Mouse (Mus musculus): ENCODE data around the gene Mrtfa.
"Not testable (repeated sequence)": the region's sequence is repeated elsewhere in the genome, so short reads cannot be mapped to it uniquely, and the experiment has no call there.

Gene Mrtfa

DNA sequence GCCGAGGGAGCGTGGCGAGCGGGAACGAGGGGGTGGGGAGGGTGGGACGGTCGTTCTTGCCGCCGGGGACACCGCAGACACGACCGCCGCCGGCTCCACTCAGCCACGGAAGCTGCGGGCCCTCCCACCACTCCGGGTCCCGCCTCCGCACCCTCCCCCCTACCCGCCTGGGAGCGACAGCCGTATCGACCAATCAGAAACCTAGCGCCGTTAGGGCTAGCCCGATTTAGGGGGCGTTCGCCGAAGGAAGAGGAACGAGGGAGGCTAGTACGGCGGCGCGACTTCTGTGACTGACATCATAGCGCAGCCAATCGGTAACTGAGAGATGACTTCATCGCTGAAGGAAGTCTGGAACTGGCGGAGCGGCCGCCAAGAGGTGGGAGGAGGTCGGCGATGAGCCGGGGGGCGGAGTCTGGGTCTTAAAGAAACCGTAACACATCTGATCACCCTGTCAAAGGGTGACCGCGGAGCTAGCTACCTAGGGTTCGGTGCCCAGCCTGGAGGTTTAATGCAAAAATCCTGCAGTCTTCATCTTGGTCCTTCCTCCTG, at the start of gene Mrtfa:
Gene Mrtfa (minus strand): TSS at position 128 of the 549 bp plus-strand sequence.
- peak; percentile 99 for DNase-seq

GRCm38 (mm10) chr15:81239794-81240343, 49.3 kb upstream of the Mrtfa start:
- DNase-seq: no peak

DNA sequence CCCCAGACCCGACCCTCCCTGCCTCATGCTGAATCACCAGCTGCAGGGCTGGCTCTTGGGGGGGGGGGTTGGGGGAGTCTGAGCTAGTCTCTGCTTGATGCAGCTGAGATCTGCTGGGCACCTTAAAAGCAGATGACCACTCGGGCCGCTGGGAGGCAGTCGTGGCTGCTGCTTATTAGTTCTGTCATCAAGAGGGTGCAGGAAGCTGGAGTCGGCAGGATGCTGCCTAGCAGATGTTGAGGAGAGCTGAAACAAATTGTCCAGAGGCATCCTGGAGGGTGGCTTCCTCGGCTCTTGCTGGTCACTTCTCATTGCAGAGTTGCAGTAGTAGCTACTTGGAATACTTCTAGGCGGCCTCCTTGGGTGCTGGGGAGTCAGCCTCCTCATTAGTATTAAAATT, 48.7 kb upstream of the Mrtfa start:
- peak; percentile 35 for DNase-seq

- no peak for DNase-seq
Measured at GRCm38 (mm10) chr15:81237471-81237870, 46.9 kb upstream of the Mrtfa start.

DNA sequence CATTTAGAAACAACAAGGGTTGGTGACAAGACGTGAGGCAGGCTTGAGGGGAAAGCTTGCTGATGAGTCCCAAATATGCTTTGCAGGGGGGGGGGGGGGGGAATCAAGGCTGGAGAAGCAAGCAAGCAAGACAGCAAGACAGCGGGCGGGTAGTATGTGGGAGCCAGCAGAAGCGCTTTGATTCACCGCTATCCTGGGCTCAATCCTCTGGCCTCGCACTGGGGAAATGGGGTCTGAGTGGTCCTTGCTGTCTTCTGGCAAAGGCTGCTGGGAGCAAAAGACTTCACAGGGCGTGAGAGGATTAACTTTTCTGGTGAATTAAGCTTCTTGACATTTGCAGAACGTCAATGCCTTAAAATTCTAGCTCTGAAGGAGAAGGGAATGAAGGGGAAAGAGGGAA, 45.5 kb upstream of the Mrtfa start:
- DNase-seq: no peak

DNA sequence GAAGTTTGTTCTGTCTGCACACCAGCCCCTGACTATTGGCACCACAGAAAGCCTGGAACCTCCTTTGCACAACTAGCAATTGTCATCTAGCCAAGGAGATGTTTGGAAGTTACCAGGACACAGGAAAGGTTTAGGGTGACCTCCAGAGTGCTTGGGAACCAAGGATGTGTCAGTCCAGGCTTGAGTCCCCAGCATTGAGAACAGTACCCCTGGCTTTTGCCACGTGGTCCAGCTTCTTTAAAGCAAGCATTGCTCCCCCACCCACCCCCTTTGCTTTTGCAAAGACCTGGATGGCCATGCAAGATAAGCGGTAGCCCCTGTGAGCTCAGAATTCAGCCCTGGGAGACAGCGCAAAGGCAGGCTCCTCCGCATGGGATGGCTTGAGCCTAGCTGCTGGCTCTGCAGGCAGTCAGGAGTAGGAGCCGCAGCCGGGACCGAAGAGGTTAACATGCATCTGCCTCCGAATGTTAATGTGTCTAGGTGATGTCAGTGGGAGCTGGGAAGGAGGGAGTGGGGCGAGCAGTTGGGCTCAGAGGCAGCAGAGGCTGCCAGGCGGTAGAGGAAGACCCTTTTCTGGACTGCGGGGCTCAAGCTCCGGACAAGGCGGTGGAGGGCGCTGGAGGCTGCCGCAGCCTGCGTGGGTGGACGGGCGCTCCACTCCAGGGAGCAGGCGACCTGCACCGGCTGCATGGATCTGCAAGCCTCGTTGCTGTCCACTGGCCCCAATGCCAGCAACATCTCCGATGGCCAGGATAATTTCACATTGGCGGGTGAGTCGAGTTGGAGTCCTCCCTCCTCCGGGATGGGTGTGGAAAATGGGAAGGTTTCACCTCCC, 44.7 kb upstream of the Mrtfa start, which contains the start of gene Mchr1:
Gene Mchr1 (plus strand): TSS at position 414 of the 835 bp plus-strand sequence.
- DNase-seq: peak; percentile 25

DNA sequence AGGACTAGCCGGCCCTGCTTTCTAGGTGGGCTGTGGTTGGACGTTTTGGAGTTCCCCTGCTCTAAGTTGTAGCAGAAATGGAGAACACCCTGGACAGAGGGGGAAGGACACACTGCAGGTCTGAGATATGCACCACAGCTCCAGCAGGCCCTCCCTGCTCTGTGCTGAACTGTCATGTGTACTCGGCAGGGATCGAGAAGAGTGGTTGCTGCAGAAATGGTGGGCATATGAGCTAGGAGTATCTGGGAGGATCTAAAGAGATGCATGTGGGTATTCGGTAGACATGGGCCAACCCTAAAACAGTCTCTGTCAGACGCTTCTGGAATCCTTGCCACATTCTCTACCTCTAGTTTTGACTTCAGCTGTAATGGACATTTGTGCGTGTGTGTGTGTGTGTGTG, 40.8 kb upstream of the Mrtfa start:
- DNase-seq: no peak

DNA sequence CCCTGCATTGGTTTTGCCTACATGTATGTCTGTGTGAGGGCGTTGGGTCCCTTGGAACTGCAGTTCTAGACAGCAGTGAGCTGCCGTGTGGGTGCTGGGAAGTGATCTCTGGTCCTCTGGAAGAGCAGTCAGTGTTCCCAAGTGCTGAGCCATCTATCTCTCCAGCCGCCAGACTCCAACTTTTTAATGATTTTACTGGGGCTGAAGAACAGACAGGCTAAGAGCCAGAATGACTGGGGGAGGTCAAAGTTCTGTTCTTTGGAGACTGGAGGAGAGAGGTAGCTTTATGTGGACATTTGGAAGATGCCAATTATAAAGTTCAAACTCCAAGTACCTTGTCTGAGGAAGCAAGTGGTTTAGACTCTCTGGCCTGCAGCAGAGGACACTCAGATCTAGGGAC, 39.2 kb upstream of the Mrtfa start:
- DNase-seq: no peak

GRCm38 (mm10) chr15:81228258-81228657, 37.7 kb upstream of the Mrtfa start:
- no peak for DNase-seq

DNA sequence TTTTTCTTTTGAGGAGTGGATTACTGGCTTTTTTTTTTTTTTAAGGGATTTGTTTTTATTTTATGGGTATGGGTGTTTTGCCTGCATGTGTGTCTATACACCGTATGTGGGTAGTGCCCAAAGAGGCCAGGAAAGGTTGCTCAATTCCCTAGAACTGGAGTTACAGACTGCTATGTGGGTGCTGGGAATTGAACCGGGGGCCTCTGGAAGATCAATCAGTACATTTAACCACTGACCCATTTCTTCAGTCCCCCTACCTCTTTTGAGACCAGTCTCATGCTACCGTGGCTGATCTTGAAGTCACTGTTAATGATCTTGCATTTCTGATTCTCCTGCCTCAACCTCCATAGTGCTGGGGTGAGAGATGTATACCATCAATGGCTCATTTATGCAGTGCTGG, 36.7 kb upstream of the Mrtfa start:
- no peak for DNase-seq

- DNase-seq: no peak
Measured at GRCm38 (mm10) chr15:81226796-81227195, 36.2 kb upstream of the Mrtfa start.

GRCm38 (mm10) chr15:81225732-81226131, 35.2 kb upstream of the Mrtfa start:
- no peak for DNase-seq

DNA sequence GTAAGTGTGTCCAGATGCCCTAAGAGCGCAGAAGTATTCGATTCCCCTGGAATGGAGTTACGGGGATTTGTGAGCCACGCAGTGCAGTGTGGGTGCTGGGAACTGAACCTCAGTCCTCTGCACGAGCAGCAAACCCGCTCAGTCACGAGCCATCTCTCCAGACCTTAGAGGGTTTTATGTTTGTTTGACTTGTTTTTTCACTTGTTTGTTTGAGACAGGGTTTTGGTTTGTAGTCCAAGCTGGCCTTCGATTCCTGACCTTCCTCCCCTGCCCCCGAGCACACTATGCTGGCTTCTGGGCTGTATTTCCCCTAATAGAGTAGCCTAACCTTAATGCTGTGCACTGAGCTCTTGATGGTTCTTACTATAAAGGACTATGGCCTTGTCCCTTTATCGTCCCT, 34.5 kb upstream of the Mrtfa start:
- DNase-seq: no peak

DNA sequence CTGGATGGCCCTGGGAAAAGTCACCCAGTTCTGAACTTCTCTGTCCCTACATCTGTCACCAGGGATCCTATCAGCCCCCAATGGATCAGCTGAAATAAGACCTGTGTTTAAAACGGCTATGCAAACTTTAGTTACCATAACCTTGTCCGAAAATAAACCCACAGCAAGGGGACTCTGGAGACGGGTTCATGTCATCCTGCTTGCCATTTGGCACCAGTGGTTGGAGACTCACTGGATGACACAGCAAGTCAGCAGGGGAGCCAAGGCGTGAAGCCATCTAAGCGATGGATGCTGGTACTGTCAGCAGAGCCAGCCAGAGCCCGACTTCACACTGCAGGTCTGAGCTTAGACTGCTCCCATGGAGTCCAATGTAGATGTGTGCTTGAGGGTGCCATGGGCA, 30.9 kb upstream of the Mrtfa start:
- no peak for DNase-seq

GRCm38 (mm10) chr15:81220051-81220450, 29.5 kb upstream of the Mrtfa start:
- DNase-seq: not testable (repeated sequence)

DNA sequence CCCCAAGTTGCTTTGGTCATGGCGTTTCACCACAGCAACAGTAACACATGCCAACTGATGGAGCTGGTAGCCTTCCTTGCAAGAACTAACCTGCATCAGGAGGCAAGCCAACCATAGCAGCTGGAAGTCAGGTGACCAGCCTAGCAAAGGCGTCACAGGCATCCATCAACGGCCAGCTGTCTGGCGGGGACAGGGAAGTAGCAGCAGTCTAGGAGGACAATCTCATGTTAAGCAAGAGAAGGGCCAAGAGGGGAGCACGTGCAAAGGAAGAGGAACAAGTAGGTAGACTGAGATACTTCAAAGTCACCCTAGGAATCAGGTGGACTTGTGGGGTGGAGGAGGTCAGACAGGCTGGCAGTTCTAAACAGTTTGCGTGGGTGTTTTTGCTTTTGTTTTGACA, 28.5 kb upstream of the Mrtfa start:
- DNase-seq: no peak

GRCm38 (mm10) chr15:81216906-81217653, 26.5 kb upstream of the Mrtfa start:
- DNase-seq: no peak

DNA sequence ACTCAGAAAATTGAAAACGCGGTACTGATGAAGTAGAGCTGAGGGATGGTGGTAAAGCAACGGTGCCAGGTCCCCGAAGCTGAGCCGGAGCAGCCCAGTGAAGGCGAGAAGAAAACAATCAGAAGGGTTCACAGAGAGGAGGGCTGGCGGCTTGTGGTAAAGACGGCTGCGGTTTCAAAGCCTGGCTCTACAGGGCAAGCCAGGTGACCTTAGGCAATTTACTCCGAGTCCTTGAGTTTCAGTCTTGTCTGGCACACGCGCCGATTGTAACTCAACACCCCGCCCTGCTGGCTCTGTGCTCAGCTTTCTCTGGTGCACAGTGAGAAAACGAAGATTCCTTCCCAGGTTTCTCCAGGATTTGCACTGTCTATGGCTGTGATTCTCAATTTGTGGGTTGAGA, 22.4 kb upstream of the Mrtfa start:
- DNase-seq: no peak

DNA sequence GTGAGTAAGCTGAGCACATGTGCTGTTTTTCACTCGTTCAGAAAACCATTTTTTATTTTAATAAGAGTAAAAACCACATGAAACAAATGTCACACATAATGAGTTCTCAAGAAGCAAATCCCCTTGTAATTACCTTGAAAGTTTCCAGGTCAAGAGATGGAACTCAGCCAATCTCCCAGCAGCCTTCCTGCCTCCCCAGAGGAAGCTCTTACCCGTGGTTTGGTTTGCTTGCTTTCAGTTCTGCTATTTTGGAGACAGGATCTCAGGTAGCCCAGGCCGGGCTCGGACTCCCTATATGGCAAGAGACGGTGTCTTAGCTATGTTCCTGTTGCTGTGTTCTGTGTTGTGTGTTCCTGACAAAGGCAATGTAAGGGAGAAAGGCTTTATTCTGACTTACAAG, 19.9 kb upstream of the Mrtfa start:
- DNase-seq: no peak

DNA sequence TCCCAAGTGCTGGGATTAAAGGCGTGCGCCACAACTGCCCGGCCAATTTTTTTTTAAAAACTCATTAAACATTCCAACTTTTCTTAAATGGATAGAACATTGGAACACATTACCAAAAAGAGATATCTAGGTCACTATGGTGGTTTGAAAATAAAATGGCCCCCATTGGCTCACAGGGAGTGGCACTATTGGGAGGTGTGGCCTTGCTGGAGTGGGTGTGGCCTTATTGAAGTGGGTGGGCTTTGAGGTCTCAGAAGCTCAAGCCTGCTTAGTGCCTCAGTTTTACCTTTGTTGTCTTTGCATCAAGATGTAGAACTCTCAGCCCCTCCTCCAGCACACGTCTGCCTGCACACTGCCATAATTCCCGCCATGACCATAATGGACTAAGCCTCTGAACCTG, 11.9 kb upstream of the Mrtfa start:
- DNase-seq: no peak

- DNase-seq: peak; percentile 86
Measured at GRCm38 (mm10) chr15:81199372-81199959, 8.9 kb upstream of the Mrtfa start.

GRCm38 (mm10) chr15:81198447-81198846, 7.9 kb upstream of the Mrtfa start:
- DNase-seq: peak; percentile 38

GRCm38 (mm10) chr15:81197197-81197596, 6.6 kb upstream of the Mrtfa start:
- no peak for DNase-seq

All from thymus, postnatal 4 days (tissue).